Mouse (Mus musculus): ENCODE results near the gene Cst12.
"Not testable (repeated sequence)": the region's sequence is repeated elsewhere in the genome, so short reads cannot be mapped to it uniquely, and the experiment has no call there.

Gene Cst12

GRCm38 (mm10) chr2:148789142-148789541, at the start of gene Cst12:
Gene Cst12 (plus strand): TSS chr2:148789361.
- no peak for DNase-seq (ENCODE audit: low spot score)

- DNase-seq (ENCODE audit: low spot score), result no peak
Observed at GRCm38 (mm10) chr2:148743001-148743400, 46.2 kb upstream of the Cst12 start.

DNA sequence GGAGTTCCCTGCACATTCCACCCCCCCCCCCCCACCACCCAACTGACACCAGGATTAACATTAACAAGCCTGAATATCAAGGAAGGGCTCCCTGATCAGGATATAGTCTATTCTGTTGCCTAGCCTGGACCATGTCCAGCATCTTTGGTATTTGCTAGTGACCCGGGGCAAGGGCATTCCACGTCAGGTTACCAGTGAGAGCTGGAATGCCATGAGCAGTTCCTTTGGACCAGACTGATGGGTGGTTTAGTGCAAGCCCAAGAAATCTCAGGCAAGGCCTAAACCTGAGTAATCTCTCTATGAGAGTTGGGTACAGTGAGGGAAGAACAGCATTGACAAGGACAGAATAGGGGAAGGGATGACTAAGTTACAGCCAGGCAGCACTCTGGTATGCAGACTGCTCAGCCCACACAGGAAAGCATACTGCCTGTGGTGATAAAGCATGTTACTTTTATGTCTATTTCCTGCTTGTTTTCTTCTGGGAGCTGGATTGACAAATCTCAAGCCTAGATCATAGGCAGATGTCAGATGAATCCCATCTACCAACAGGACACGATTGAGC, 45.2 kb upstream of the Cst12 start:
- no peak for DNase-seq (ENCODE audit: low spot score)

GRCm38 (mm10) chr2:148750058-148750457, 39.1 kb upstream of the Cst12 start, which contains the start of gene Cstl1:
Gene Cstl1 (plus strand): TSS chr2:148750358.
- no peak for DNase-seq (ENCODE audit: low spot score)

- DNase-seq (ENCODE audit: low spot score), result peak; percentile 80
Observed at GRCm38 (mm10) chr2:148751893-148752813, 37.0 kb upstream of the Cst12 start.

DNA sequence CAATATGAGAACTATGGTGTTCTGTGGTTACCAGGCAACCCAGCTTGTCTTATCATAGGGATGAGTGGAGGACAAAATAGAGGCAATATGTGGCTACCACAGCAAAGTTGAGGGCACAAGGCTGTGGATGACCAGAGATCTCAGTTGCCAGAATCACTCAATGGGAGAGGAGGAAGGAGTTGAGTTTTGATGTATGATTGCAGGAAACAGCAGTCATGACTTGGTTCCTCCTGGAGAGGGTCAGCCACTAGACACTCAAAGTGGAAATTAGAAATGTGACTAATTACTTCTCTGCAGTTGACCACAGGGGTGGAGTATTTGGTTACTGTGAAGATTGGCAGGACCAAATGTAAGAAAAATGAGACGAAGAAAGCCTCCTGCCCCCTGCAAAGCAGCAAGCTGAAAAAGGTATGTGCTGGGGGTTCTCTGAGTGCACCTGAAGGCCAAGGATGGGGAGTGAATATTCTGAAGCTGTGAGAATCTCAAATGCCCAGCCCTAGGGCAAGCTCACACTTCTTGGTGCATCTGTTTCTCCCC, 34.8 kb upstream of the Cst12 start:
- no peak for DNase-seq (ENCODE audit: low spot score)

GRCm38 (mm10) chr2:148763648-148764388, 25.3 kb upstream of the Cst12 start:
- DNase-seq (ENCODE audit: low spot score), result peak; percentile 70

DNA sequence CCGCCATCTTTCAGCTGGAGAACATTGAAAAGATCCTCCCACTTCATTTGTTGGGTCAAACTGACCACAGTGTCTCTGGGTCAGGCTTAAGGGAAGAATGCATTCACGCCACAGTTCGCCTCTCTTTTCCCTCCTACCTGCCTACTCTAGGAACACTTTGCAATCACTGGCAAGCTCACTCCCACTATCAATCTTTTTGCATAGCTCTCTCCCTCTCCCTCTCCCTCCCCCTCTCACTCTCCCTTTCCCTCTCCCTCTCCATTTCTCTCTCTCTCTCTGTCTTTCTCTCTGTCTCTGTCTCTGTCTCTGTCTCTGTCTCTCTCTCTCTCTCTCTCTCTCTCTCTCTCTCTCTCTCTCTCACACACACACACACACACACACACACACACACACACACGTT, 17.8 kb upstream of the Cst12 start, which contains the start of gene Cst11:
Gene Cst11 (minus strand): TSS at position 101 of the 400 bp plus-strand sequence.
- not testable (repeated sequence) for DNase-seq (ENCODE audit: low spot score)

GRCm38 (mm10) chr2:148781709-148782108, 7.5 kb upstream of the Cst12 start, which contains the start of gene 8030411F24Rik:
Gene 8030411F24Rik (plus strand): TSS chr2:148782009.
- DNase-seq (ENCODE audit: low spot score), result no peak

DNA sequence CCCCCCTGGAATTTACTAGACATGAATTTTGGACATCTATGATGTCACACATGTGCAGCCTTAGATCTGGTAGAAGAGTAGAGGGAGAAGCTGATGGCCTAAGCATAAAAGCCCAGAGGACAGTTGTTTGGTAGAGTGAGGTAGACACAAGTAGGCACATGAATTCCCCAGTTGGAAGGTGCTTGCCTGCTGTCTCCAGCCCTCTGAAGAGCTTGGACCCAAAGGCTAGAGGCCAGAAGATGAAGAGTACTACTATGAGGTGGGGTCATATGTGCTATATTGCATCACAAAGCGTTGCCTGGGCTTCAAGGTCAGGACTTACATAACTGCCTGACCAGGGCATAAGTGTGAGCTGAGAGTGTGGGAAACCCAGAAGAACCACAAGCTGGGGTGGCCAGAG, 9.3 kb downstream of the Cst12 start, which contains the start of gene Cst8:
Gene Cst8 (plus strand): TSS at position 301 of the 400 bp plus-strand sequence.
- DNase-seq (ENCODE audit: low spot score), result peak; percentile 37

- DNase-seq (ENCODE audit: low spot score), result no peak
Observed at GRCm38 (mm10) chr2:148801491-148801921, 12.3 kb downstream of the Cst12 start.

GRCm38 (mm10) chr2:148806696-148807095, 17.5 kb downstream of the Cst12 start:
- no peak for DNase-seq (ENCODE audit: low spot score)

GRCm38 (mm10) chr2:148819909-148820308, 30.7 kb downstream of the Cst12 start, which contains the start of gene Cst13:
Gene Cst13 (plus strand): TSS chr2:148820081.
- DNase-seq (ENCODE audit: low spot score), result no peak

GRCm38 (mm10) chr2:148825986-148826385, 36.8 kb downstream of the Cst12 start:
- no peak for DNase-seq (ENCODE audit: low spot score)

DNA sequence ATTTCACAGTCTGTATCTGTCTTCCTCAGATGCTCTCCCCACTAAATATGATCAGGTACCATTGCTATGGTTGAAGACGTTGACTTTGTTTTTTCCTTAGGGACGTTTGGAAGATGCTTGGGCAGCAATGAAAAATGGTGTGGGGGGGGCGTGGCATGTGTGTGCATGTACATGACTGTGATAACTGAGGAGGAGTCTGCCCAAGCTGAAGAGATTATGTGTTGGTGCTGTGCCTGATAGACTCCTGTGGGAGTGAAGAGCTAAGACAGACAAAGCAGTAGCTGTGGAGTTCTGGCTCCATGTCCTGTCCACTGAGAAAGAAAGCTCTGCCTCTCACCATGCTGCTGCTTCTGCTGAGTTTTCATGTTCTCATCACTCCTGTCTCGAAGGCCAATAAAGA, 45.8 kb downstream of the Cst12 start, which contains the start of gene Cst9:
Gene Cst9 (plus strand): TSS at position 236 of the 400 bp plus-strand sequence.
- DNase-seq (ENCODE audit: low spot score), result no peak

DNA sequence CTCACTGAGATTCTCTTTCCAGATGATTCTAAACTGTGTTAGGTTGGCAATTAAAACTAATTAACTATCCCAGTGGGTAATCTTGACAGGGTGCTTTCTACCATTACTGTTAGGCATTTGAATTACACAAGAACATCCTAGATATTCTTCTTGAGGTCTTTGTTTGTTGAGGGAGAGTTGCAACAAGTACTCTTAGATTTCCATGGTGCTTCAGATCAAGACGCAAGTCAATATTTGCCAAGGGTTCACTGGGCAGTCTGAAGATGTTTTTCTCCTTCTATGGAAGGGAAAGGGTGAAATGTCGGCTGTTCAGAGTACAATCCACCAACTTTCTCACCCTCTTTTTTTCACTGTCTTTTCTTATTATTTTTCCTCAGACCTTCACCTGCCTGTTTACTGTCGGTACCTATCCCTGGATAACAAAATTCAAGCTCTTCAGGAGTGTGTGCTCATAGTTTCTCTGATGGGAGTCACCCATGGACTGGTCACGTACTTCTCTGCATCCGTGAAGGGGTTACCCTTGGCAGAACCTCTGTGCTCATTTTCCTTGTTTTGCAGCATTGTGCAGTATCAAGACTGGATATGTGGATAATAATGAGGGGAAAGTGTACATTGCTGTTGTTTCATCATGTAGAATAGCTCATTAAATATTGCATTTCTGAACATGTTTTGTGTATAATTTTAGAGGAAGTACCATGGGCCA, 49.1 kb downstream of the Cst12 start:
- DNase-seq (ENCODE audit: low spot score), result peak; percentile 36

- DNase-seq (ENCODE audit: low spot score), result no peak
Observed at GRCm38 (mm10) chr2:148839224-148839623, 50.1 kb downstream of the Cst12 start.

Measured in lung, postnatal 25 days (tissue).